Mouse (Mus musculus) liver, adult 2 months (tissue): ENCODE data around the gene Fgfr2.

Experiments
- CTCF ChIP-seq: fragments of 200-500 bp; IDR thresholded peaks from 2 replicates; pipeline ENCODE4 v1.5.1; 2011; ENCODE audit warnings: low read depth, low read length, control low read depth
- POLR2A ChIP-seq: fragments of 200-500 bp; IDR thresholded peaks from 2 replicates; pipeline ENCODE4 v1.6.1; 2011; ENCODE audit warnings: low read length, control low read depth; ENCODE audit not compliant: insufficient read depth; ENCODE audit errors: extremely low read depth

GRCm38 (mm10) chr7:130630956-130631355, 2492.2 kb downstream of the Fgfr2 start:
- TF ChIP-seq CTCF, result no peak
- TF ChIP-seq POLR2A, result no peak
